Mouse (Mus musculus): Measurements from ENCODE around the gene Wapl.

- TF ChIP-seq POLR2A (IDR thresholded peaks at IDR 0.05; ENCODE audit: insufficient read depth, low read depth, low read length) (no peak), CTCF (IDR thresholded peaks at IDR 0.05) (no peak)
Observed at GRCm38 (mm10) chr14:34684989-34685388, 11.3 kb downstream of the Wapl start.

Measured in heart, adult 2 months (tissue).